Mouse (Mus musculus) embryonic fibroblast, embryonic 13.5 days (primary cell): ENCODE measurements around the gene Fam19a3.

Source experiments
- CTCF ChIP-seq: IDR thresholded peaks from 2 replicates; pipeline ENCODE4 v1.5.1; 2011; ENCODE audit warnings: mild to moderate bottlenecking, control low read depth, low read length, moderate library complexity, borderline replicate concordance; ENCODE audit not compliant: insufficient read depth
- POLR2A ChIP-seq: IDR thresholded peaks from 2 replicates; pipeline ENCODE4 v1.6.1; 2011; ENCODE audit warnings: low read depth, mild to moderate bottlenecking, control low read depth, low read length, moderate library complexity

- TF ChIP-seq POLR2A (no peak), CTCF (no peak)
Observed at GRCm38 (mm10) chr3:104820426-104820825, 38.8 kb upstream of the Fam19a3 start.
